Mouse (Mus musculus): ENCODE measurements at regions not wholly inside any gene's neighbourhood (a gene's known extent, or its start where the extent isn't known, plus 50 kb on each side); places are given as distances from the start of the nearest gene placed in this dataset.

- DNase-seq, result no peak
Observed at GRCm38 (mm10) chr10:68842023-68842735, 118.7 kb downstream of the Tmem26 start.

- DNase-seq, result no peak
Observed at GRCm38 (mm10) chr10:68844066-68844465, 120.6 kb downstream of the Tmem26 start.

GRCm38 (mm10) chr10:68844596-68844995 is 121.2 kb downstream of the Tmem26 start:
- DNase-seq, result no peak

GRCm38 (mm10) chr10:68851153-68851552 is 127.7 kb downstream of the Tmem26 start:
- DNase-seq, result no peak

GRCm38 (mm10) chr10:68855934-68856891 is 132.8 kb downstream of the Tmem26 start:
- DNase-seq, result no peak

- DNase-seq, result no peak
Observed at GRCm38 (mm10) chr10:68864606-68865378, 141.3 kb downstream of the Tmem26 start.

- DNase-seq, result no peak
Observed at GRCm38 (mm10) chr10:68865776-68866175, 142.3 kb downstream of the Tmem26 start.

GRCm38 (mm10) chr10:68867361-68867760 is 143.9 kb downstream of the Tmem26 start:
- DNase-seq, result no peak

- no peak for DNase-seq
Observed at GRCm38 (mm10) chr10:68872102-68872501, 148.7 kb downstream of the Tmem26 start.

- DNase-seq, result no peak
Observed at GRCm38 (mm10) chr10:68875641-68876040, 152.2 kb downstream of the Tmem26 start.

- peak; percentile 13 to 41 for DNase-seq
Observed at GRCm38 (mm10) chr10:68893100-68893841, 169.8 kb downstream of the Tmem26 start.

- no peak for DNase-seq
Observed at GRCm38 (mm10) chr10:68894121-68894520, 170.7 kb downstream of the Tmem26 start.

- peak in 1 of 2 experiments; percentile 18 for DNase-seq
Observed at GRCm38 (mm10) chr10:68897524-68897923, 174.1 kb downstream of the Tmem26 start.

- DNase-seq, result no peak
Observed at GRCm38 (mm10) chr10:68901168-68901567, 177.7 kb downstream of the Tmem26 start.

GRCm38 (mm10) chr10:68902670-68903069 is 179.2 kb downstream of the Tmem26 start:
- peak; percentile 78 to 85 for DNase-seq

- no peak for DNase-seq
Observed at GRCm38 (mm10) chr10:68904337-68904736, 180.9 kb downstream of the Tmem26 start.

GRCm38 (mm10) chr10:68908236-68908635 is 184.8 kb downstream of the Tmem26 start:
- DNase-seq, result peak; percentile 86 to 91

GRCm38 (mm10) chr10:68909018-68909417 is 185.6 kb downstream of the Tmem26 start:
- no peak for DNase-seq

GRCm38 (mm10) chr10:68916147-68916546 is 192.7 kb downstream of the Tmem26 start:
- no peak for DNase-seq

GRCm38 (mm10) chr10:68935843-68936242 is 212.4 kb downstream of the Tmem26 start:
- DNase-seq, result no peak

GRCm38 (mm10) chr10:68943239-68943638 is 208.0 kb upstream of the Rhobtb1 start:
- no peak for DNase-seq

GRCm38 (mm10) chr10:68956539-68956938 is 194.7 kb upstream of the Rhobtb1 start:
- DNase-seq, result peak; percentile 11 to 39
